11 mouse cellular contexts compared by ENCODE assay signal in genomic region chr1:73929211-73929951, GRCm38 (mm10).
A peak's percentile ranks its signal among the peaks of the same experiment; 100 is the strongest.
DNase-seq lines count a peak whose midpoint lies in the region; ATAC-seq and TF ChIP-seq lines count a peak whose summit lies in the region.
"Had no signal": no experiment of that assay in that cellular context is flagged by ENCODE, and none has a peak within 500 bp of the region (broad histone marks: within the 10 kb centered on the region; RNA-seq: fewer than 3 reads in every experiment).

No protein-coding gene starts in this region.

- H3K4me2 ChIP-seq in lung, postnatal 0 days (replicated peaks; ENCODE audit: low read depth, low read length): peak overlapping the region; percentile 19; the same call in 1 of the 2 replicates
- H3K4me2 ChIP-seq in midbrain, embryonic 16.5 days (ENCODE audit: low read length): no peak overlapping the region
- H3K4me2 ChIP-seq: forebrain, embryonic 15.5 days; hindbrain, embryonic 13.5 days had no signal

- DNase-seq in lung, postnatal 0 days (ENCODE audit: low spot score): peak; percentile 55
- DNase-seq in lung, adult 2 months: no peak
- DNase-seq in kidney, adult 2 months: peak; percentile 89
- DNase-seq in kidney, postnatal 36 days: peak; percentile 84 to 91
- peak; percentile 89 for DNase-seq in yolk sac, embryonic 10.5 days (ENCODE audit: low spot score)
- DNase-seq in retina, postnatal 1 day: no peak
- DNase-seq: cerebellum, adult 9-10 months had no signal

- 58% methylated on average over 15 of the region's 15 CpGs for WGBS in lung, postnatal 0 days
- WGBS in lung, adult 2 months: 68% methylated on average over 15 of the region's 15 CpGs
- WGBS in kidney, adult 2 months: 21% methylated on average over 15 of the region's 15 CpGs
- WGBS in midbrain, embryonic 16.5 days: 53% methylated on average over 15 of the region's 15 CpGs

- no peak for TF ChIP-seq EP300 in lung, postnatal 0 days (IDR thresholded peaks at IDR 0.05)

- H3K9ac ChIP-seq in lung, postnatal 0 days (replicated peaks; ENCODE audit: low read depth): peak overlapping the region; percentile 26; the same call in 1 of the 2 replicates
- no peak overlapping the region for H3K9ac ChIP-seq in midbrain, embryonic 16.5 days (ENCODE audit: low read depth, low read length)
- H3K9ac ChIP-seq: forebrain, embryonic 15.5 days; hindbrain, embryonic 13.5 days had no signal

- no peaks in the 10 kb centered on the region for H3K27me3 ChIP-seq in lung, postnatal 0 days (replicated peaks; ENCODE audit: insufficient read depth, low read length)
- H3K27me3 ChIP-seq in kidney, adult 2 months (replicated peaks; ENCODE audit: control insufficient read depth, insufficient read depth, low read length): no peaks in the 10 kb centered on the region
- no peaks in the 10 kb centered on the region for H3K27me3 ChIP-seq in midbrain, embryonic 16.5 days (ENCODE audit: control insufficient read depth, insufficient read depth, low read depth, low read length)
- H3K27me3 ChIP-seq: forebrain, embryonic 15.5 days; hindbrain, embryonic 13.5 days had no signal

- no peak for TF ChIP-seq POLR2A in lung, adult 2 months (IDR thresholded peaks at IDR 0.05; ENCODE audit: borderline replicate concordance, extremely low read depth, low read depth, low read length)
- TF ChIP-seq POLR2A in kidney, adult 2 months (IDR thresholded peaks at IDR 0.05; ENCODE audit: low read depth, low read length): no peak

- H3K4me1 ChIP-seq in lung, postnatal 0 days (ENCODE audit: insufficient read depth, low read depth, low read length): peaks cover 38% of the 10 kb centered on the region
- peaks cover 39% of the 10 kb centered on the region for H3K4me1 ChIP-seq in lung, adult 2 months (ENCODE audit: control insufficient read depth, insufficient read depth, low read length)
- H3K4me1 ChIP-seq in kidney, adult 2 months (ENCODE audit: control insufficient read depth, insufficient read depth, low read length): peaks cover 55% of the 10 kb centered on the region
- no peaks in the 10 kb centered on the region for H3K4me1 ChIP-seq in midbrain, embryonic 16.5 days (ENCODE audit: control insufficient read depth, insufficient read depth, low read length)
- H3K4me1 ChIP-seq: forebrain, embryonic 15.5 days had no signal

- peak overlapping the region; percentile 91 for H3K27ac ChIP-seq in lung, postnatal 0 days (ENCODE audit: low read length)
- peak overlapping the region; percentile 88 for H3K27ac ChIP-seq in kidney, adult 2 months (ENCODE audit: insufficient read depth, low read depth, low read length)
- no peak overlapping the region for H3K27ac ChIP-seq in midbrain, embryonic 16.5 days (ENCODE audit: low read length)
- H3K27ac ChIP-seq: forebrain, embryonic 15.5 days; hindbrain, embryonic 13.5 days had no signal

- no peak for TF ChIP-seq CTCF in lung, postnatal 0 days (IDR thresholded peaks at IDR 0.05)
- TF ChIP-seq CTCF in lung, adult 2 months (IDR thresholded peaks at IDR 0.05; ENCODE audit: insufficient read depth, low read length): no peak
- TF ChIP-seq CTCF in kidney, adult 2 months (conservative IDR thresholded peaks at IDR 0.05; ENCODE audit: insufficient read depth, insufficient read length, low read depth, low read length): no peak

- no peak for ATAC-seq in lung, postnatal 0 days
- no peak for ATAC-seq in midbrain, embryonic 16.5 days
- ATAC-seq: forebrain, embryonic 15.5 days had no signal

- peaks cover 31% of the 10 kb centered on the region for H3K36me3 ChIP-seq in lung, postnatal 0 days (ENCODE audit: insufficient read depth, low read length)
- H3K36me3 ChIP-seq in kidney, adult 2 months (ENCODE audit: control insufficient read depth, insufficient read depth, low read length): peaks cover 23% of the 10 kb centered on the region
- no peaks in the 10 kb centered on the region for H3K36me3 ChIP-seq in midbrain, embryonic 16.5 days (ENCODE audit: control insufficient read depth, insufficient read depth, low read length)
- H3K36me3 ChIP-seq: forebrain, embryonic 15.5 days had no signal

- no peaks in the 10 kb centered on the region for H3K9me3 ChIP-seq in lung, postnatal 0 days (ENCODE audit: low read length)
- no peaks in the 10 kb centered on the region for H3K9me3 ChIP-seq in midbrain, embryonic 16.5 days (replicated peaks; ENCODE audit: control insufficient read depth, low read length, poor library complexity, severe bottlenecking)
- H3K9me3 ChIP-seq: forebrain, embryonic 15.5 days; hindbrain, embryonic 13.5 days; limb, embryonic 10.5 days had no signal

- H3K4me3 ChIP-seq in lung, postnatal 0 days (ENCODE audit: low read depth, low read length): no peak overlapping the region
- H3K4me3 ChIP-seq in lung, adult 2 months (replicated peaks; ENCODE audit: extremely low read depth, low read depth, low read length): no peak overlapping the region
- H3K4me3 ChIP-seq in kidney, adult 2 months (ENCODE audit: insufficient read depth, low read depth, low read length): no peak overlapping the region
- no peak overlapping the region for H3K4me3 ChIP-seq in midbrain, embryonic 16.5 days (ENCODE audit: low read depth, low read length)
- H3K4me3 ChIP-seq: forebrain, embryonic 15.5 days; hindbrain, embryonic 13.5 days; limb, embryonic 10.5 days had no signal

Comparison
In these comparisons a context has a peak if more than half of its experiments do, and no peak if none do; other contexts are left out.
1. DNase-seq: peak in lung, postnatal 0 days (single experiment), kidney, adult 2 months (single experiment), kidney, postnatal 36 days (2 of 2) and yolk sac, embryonic 10.5 days (single experiment); none in lung, adult 2 months (single experiment) and retina, postnatal 1 day (single experiment).